Mouse (Mus musculus): ENCODE measurements at regions not wholly inside any gene's neighbourhood (a gene's known extent, or its start where the extent isn't known, plus 50 kb on each side); places are given as distances from the start of the nearest gene placed in this dataset.
"Not testable (repeated sequence)": the region's sequence is repeated elsewhere in the genome, so short reads cannot be mapped to it uniquely, and the experiment has no call there.

DNA sequence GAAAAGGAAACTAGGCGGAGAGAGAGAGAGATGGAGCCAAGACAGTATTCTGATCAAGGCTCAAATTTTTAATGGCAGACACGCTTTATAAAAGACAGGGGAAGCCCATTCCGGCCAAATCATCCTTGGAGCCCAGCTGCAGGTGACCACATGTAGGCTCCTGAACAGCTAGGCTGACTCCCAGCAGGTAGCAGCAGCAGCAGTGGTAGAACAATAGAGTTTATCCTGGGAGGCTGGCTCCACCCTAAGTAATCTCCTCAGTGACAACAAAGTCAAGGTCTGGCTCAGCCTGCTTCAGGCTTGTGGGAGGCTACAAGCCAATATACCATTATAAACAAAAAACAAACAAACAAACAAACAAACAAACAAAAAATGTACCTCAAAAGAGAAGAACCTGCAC lies 151.0 kb upstream of the Akr1e1 start:
- H3K36me3 ChIP-seq: no peaks in the 10 kb centered on the region
- H3K4me1 ChIP-seq (replicated peaks): no peaks in the 10 kb centered on the region
- H3K4me2 ChIP-seq: no peak overlapping the region
- H3K9me3 ChIP-seq: no peaks in the 10 kb centered on the region
- no peaks in the 10 kb centered on the region for H3K27me3 ChIP-seq
- no peak overlapping the region for H3K9ac ChIP-seq
- H3K27ac ChIP-seq: no peak overlapping the region
- no peak overlapping the region for H3K4me3 ChIP-seq
- whole genome bisulfite sequencing: 53% methylated on average over 3 of the region's 3 CpGs
- ATAC-seq (ENCODE audit: low FRiP score): no peak

DNA sequence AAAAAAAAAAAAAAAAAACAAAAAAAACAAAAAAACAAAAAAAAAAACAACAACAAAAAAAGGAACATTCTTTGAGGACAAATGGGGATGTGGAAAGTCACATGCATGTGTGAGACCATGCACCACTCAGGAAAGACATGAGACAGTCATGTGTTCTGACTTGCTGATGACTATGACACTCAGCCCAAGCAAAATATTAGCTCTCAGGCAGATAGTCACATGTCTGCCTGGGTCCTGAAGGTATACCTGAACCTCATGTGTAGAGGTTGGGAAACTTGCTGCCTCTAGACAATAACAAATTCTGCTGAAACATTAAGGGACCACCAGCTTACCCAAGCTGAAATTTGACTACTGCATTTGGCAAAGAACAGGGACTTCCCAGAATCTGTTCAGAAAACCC lies 147.6 kb upstream of the Akr1e1 start:
- H3K4me3 ChIP-seq: no peak overlapping the region
- H3K27me3 ChIP-seq: no peaks in the 10 kb centered on the region
- H3K36me3 ChIP-seq: no peaks in the 10 kb centered on the region
- no peaks in the 10 kb centered on the region for H3K4me1 ChIP-seq (replicated peaks)
- no peak for ATAC-seq (ENCODE audit: low FRiP score)
- H3K27ac ChIP-seq: no peak overlapping the region
- no peak overlapping the region for H3K4me2 ChIP-seq
- no peak overlapping the region for H3K9ac ChIP-seq
- no peaks in the 10 kb centered on the region for H3K9me3 ChIP-seq

GRCm38 (mm10) chr13:4742930-4743329 lies 134.0 kb upstream of the Akr1e1 start:
- Histone ChIP-seq H3K4me3 (no peak overlapping the region), H3K36me3 (no peaks in the 10 kb centered on the region), H3K4me2 (no peak overlapping the region), H3K4me1 (replicated peaks) (no peaks in the 10 kb centered on the region), H3K9me3 (no peaks in the 10 kb centered on the region), H3K27ac (no peak overlapping the region), H3K27me3 (no peaks in the 10 kb centered on the region), H3K9ac (no peak overlapping the region)
- WGBS: 56% methylated on average over 2 of the region's 2 CpGs
- ATAC-seq (ENCODE audit: low FRiP score): no peak

- H3K27ac ChIP-seq; ATAC-seq (ENCODE audit: low FRiP score); H3K36me3 ChIP-seq; H3K9me3 ChIP-seq; H3K4me2 ChIP-seq; H3K4me1 ChIP-seq (replicated peaks); H3K9ac ChIP-seq; H3K27me3 ChIP-seq; H3K4me3 ChIP-seq: not testable (repeated sequence)
- 90% methylated on average over 2 of the region's 2 CpGs for WGBS
Measured at GRCm38 (mm10) chr13:4716299-4716698, 107.3 kb upstream of the Akr1e1 start.

GRCm38 (mm10) chr13:4714724-4715123 lies 105.8 kb upstream of the Akr1e1 start:
- H3K4me3 ChIP-seq: no peak overlapping the region
- H3K4me1 ChIP-seq (replicated peaks): no peaks in the 10 kb centered on the region
- 89% methylated on average over 1 of the region's 1 CpGs for WGBS
- ATAC-seq (ENCODE audit: low FRiP score): no peak
- H3K36me3 ChIP-seq: no peaks in the 10 kb centered on the region
- H3K27ac ChIP-seq: no peak overlapping the region
- H3K4me2 ChIP-seq: no peak overlapping the region
- H3K27me3 ChIP-seq: no peaks in the 10 kb centered on the region
- H3K9ac ChIP-seq: no peak overlapping the region
- no peaks in the 10 kb centered on the region for H3K9me3 ChIP-seq

DNA sequence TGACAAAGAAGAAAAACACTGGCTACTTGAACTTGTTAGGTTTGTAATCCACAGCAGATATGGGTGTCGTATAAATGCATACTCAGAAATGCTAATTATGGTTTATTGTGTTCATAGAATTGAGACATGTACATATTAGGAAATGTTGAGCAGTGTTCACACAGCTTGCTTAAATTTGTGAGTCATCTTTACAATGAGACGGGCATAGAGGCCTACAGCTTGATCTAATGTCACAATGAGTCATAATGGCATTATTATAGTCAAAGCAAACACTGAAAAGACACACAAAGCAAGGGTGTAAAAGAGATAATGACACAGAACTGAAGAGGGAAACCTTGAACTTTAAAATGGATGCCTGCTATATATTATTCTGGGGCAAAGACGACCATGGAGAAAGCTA lies 103.7 kb upstream of the Akr1e1 start:
- Histone ChIP-seq H3K27me3 (no peaks in the 10 kb centered on the region), H3K27ac (no peak overlapping the region), H3K36me3 (no peaks in the 10 kb centered on the region), H3K4me3 (no peak overlapping the region), H3K9me3 (no peaks in the 10 kb centered on the region), H3K4me2 (no peak overlapping the region), H3K4me1 (replicated peaks) (no peaks in the 10 kb centered on the region), H3K9ac (no peak overlapping the region)
- no peak for ATAC-seq (ENCODE audit: low FRiP score)
- WGBS: 40% methylated on average over 3 of the region's 3 CpGs

GRCm38 (mm10) chr13:4699591-4699990 lies 90.6 kb upstream of the Akr1e1 start:
- H3K4me3 ChIP-seq; H3K27ac ChIP-seq; H3K36me3 ChIP-seq; H3K9me3 ChIP-seq; H3K27me3 ChIP-seq; H3K4me1 ChIP-seq (replicated peaks); H3K9ac ChIP-seq; ATAC-seq (ENCODE audit: low FRiP score); H3K4me2 ChIP-seq: not testable (repeated sequence)
- 53% methylated on average over 2 of the region's 2 CpGs for WGBS

GRCm38 (mm10) chr13:4666375-4667140 lies 57.6 kb upstream of the Akr1e1 start:
- Histone ChIP-seq H3K4me2 (0 out of 2 replicates have a peak overlapping the region, but pooled peaks have one; percentile 16), H3K9ac (no peak overlapping the region)

DNA sequence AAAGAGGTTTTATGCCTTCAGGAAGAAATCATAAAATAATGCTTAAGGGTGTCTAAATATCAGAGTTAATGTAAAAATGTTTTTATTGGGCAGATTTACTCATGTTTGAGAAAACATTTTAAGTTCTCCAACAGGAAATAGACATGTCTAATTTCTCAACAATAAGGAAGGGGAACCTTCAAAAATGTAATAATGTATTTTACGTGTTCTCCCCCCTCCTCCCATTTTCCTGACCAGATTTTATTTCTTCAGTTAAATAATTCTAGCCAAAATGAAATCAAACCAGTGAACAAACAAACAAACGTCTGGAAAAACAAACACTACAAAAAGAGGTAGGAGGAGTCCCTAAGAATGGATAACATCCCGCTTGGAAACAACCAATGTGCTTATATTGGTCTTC lies 54.4 kb upstream of the Akr1e1 start:
- no peaks in the 10 kb centered on the region for H3K9me3 ChIP-seq
- H3K27ac ChIP-seq: no peak overlapping the region
- no peaks in the 10 kb centered on the region for H3K4me1 ChIP-seq (replicated peaks)
- no peaks in the 10 kb centered on the region for H3K27me3 ChIP-seq
- no peak overlapping the region for H3K4me2 ChIP-seq
- H3K9ac ChIP-seq: no peak overlapping the region
- no peak overlapping the region for H3K4me3 ChIP-seq
- no peaks in the 10 kb centered on the region for H3K36me3 ChIP-seq
- WGBS: 60% methylated on average over 3 of the region's 3 CpGs
- ATAC-seq (ENCODE audit: low FRiP score): no peak

More at GRCm38 (mm10) chr13:4666375-4667140, 57.6 kb upstream of the Akr1e1 start:
- ATAC-seq (ENCODE audit: low FRiP score): peak; percentile 49; the same call in 1 of the 2 replicates
- no peaks in the 10 kb centered on the region for H3K4me1 ChIP-seq (replicated peaks)
- H3K9me3 ChIP-seq: no peaks in the 10 kb centered on the region
- H3K4me3 ChIP-seq: no peak overlapping the region
- WGBS: 31% methylated on average over 11 of the region's 11 CpGs
- no peak overlapping the region for H3K27ac ChIP-seq
- H3K36me3 ChIP-seq: no peaks in the 10 kb centered on the region
- no peaks in the 10 kb centered on the region for H3K27me3 ChIP-seq

DNA sequence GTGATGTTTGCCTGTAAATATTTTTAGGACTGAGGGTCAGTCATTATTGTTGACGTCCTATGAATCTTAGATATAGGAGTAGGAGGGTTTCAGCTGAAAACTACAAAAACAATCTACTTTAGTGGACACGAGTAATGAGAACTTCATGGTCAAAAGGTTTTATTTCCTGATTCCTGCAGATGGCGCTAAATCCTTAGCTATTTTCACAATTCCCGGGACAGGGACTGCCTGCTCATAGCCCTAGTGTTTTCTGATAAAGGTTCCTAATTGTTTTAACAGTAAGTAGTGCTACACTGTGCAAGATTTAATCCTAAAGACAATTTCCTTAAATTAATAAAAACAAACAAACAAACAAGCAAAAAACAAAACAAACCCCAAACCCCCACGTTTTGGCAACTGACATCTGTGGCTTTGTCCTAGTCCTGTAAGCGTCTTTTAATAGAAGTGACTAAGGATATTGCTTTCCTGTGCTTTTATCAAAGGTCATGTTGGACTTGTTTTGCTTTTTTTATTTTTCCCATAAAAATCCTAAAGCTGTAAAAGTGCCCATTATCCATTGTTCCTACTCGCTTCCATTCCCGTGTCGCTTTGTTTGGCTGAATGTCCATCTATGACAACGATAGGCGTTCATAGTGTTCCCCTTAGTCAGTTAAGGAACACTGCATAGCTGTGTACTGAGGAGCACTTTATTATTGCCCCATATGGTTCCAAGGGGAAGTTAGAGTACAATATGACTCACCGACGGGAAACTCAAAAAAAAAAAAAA lies 53.5 kb upstream of the Akr1e1 start:
- H3K4me3 ChIP-seq: no peak overlapping the region
- ATAC-seq (ENCODE audit: low FRiP score): peak; percentile 76
- no peaks in the 10 kb centered on the region for H3K36me3 ChIP-seq
- H3K27ac ChIP-seq: no peak overlapping the region
- no peaks in the 10 kb centered on the region for H3K9me3 ChIP-seq
- no peaks in the 10 kb centered on the region for H3K27me3 ChIP-seq
- no peak overlapping the region for H3K9ac ChIP-seq
- no peaks in the 10 kb centered on the region for H3K4me1 ChIP-seq (replicated peaks)
- WGBS: 52% methylated on average over 13 of the region's 13 CpGs
- no peak overlapping the region for H3K4me2 ChIP-seq

Measured in hindbrain, embryonic 13.5 days (tissue).